Mouse (Mus musculus): ENCODE data around the gene Abhd12. TPM values are rescaled to one million over a fixed set of nuclear protein-coding genes. Genes with fewer than 3 reads are reported as not detected.
A peak's percentile ranks its signal among the peaks of the same experiment; 100 is the strongest.
"Not testable (repeated sequence)": the region's sequence is repeated elsewhere in the genome, so short reads cannot be mapped to it uniquely, and the experiment has no call there.

Gene Abhd12
- polyA plus RNA-seq (2015; fragmentation: Nextera tagmentation; extraction: Ambion mirVana): 108 and 109 TPM in 2 replicates

- H3K36me3 ChIP-seq: peaks cover 8% of the 10 kb centered on the region
- H3K27ac ChIP-seq (replicated peaks): peak within 1 kb of the TSS; percentile 91
- H3K27me3 ChIP-seq: peaks cover 3% of the 10 kb centered on the region; the same call in 1 of the 2 replicates
- peaks cover 24% of the 10 kb centered on the region for H3K4me1 ChIP-seq (replicated peaks)
- peak within 1 kb of the TSS; percentile 85 for H3K4me3 ChIP-seq
- peak; percentile 99 for ATAC-seq (ENCODE audit: low read depth)
- H3K9ac ChIP-seq: peak within 1 kb of the TSS; percentile 94
- H3K4me2 ChIP-seq: peak within 1 kb of the TSS; percentile 90
- under 1% methylated on average over 70 of the region's 72 CpGs for WGBS
- no peaks in the 10 kb centered on the region for H3K9me3 ChIP-seq
Measured at GRCm38 (mm10) chr2:150904272-150904935, at the start of gene Abhd12. Gene Abhd12, minus strand, starts transcription at chr2:150904741.

- Histone ChIP-seq H3K27ac (replicated peaks) (no peak overlapping the region), H3K9ac (no peak overlapping the region), H3K27me3 (no peaks in the 10 kb centered on the region), H3K4me3 (no peak overlapping the region), H3K4me1 (replicated peaks) (no peaks in the 10 kb centered on the region), H3K4me2 (no peak overlapping the region), H3K9me3 (no peaks in the 10 kb centered on the region), H3K36me3 (peaks cover 62% of the 10 kb centered on the region)
- 94% methylated on average over 2 of the region's 2 CpGs for WGBS
- no peak for ATAC-seq (ENCODE audit: low read depth)
Measured at GRCm38 (mm10) chr2:150951201-150951600, 46.7 kb upstream of the Abhd12 start.

- Histone ChIP-seq H3K9me3 (no peaks in the 10 kb centered on the region), H3K4me2 (no peak overlapping the region), H3K27ac (replicated peaks) (no peak overlapping the region), H3K27me3 (no peaks in the 10 kb centered on the region), H3K4me3 (no peak overlapping the region), H3K4me1 (replicated peaks) (no peaks in the 10 kb centered on the region), H3K9ac (no peak overlapping the region), H3K36me3 (peaks cover 52% of the 10 kb centered on the region)
- 90% methylated on average over 6 of the region's 6 CpGs for WGBS
- no peak for ATAC-seq (ENCODE audit: low read depth)
Measured at GRCm38 (mm10) chr2:150950056-150950455, 45.5 kb upstream of the Abhd12 start.

DNA sequence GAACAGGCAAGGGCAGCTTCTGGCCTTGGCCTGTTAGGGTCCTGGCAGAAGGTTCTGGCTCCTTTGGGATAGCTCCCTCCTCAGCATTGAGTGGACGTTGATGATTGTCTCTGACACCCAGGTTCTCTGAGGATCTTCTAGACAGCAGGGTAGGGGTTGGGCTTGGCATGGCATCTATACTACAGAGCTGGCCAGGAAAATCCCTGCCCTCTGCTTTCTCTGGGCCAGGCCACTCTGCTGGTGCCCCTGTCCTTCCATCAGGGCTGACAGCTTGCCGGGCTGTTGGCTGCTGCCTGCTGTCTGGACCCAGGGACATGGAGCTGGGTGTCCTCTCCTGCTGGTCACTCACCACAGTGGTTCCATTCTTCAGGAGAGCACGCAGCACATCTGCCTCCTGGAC is 45.1 kb upstream of the Abhd12 start:
- Histone ChIP-seq H3K4me1 (replicated peaks) (no peaks in the 10 kb centered on the region), H3K4me3 (no peak overlapping the region), H3K27me3 (no peaks in the 10 kb centered on the region), H3K27ac (replicated peaks) (no peak overlapping the region), H3K4me2 (no peak overlapping the region), H3K9ac (no peak overlapping the region), H3K36me3 (peaks cover 48% of the 10 kb centered on the region), H3K9me3 (no peaks in the 10 kb centered on the region)
- 96% methylated on average over 3 of the region's 3 CpGs for WGBS
- no peak for ATAC-seq (ENCODE audit: low read depth)

GRCm38 (mm10) chr2:150948786-150949185 is 44.2 kb upstream of the Abhd12 start:
- H3K9ac ChIP-seq: no peak overlapping the region
- no peak for ATAC-seq (ENCODE audit: low read depth)
- no peaks in the 10 kb centered on the region for H3K27me3 ChIP-seq
- H3K27ac ChIP-seq (replicated peaks): no peak overlapping the region
- H3K4me3 ChIP-seq: no peak overlapping the region
- WGBS: 93% methylated on average over 5 of the region's 5 CpGs
- H3K4me1 ChIP-seq (replicated peaks): no peaks in the 10 kb centered on the region
- no peak overlapping the region for H3K4me2 ChIP-seq
- H3K36me3 ChIP-seq: peaks cover 46% of the 10 kb centered on the region
- H3K9me3 ChIP-seq: no peaks in the 10 kb centered on the region

DNA sequence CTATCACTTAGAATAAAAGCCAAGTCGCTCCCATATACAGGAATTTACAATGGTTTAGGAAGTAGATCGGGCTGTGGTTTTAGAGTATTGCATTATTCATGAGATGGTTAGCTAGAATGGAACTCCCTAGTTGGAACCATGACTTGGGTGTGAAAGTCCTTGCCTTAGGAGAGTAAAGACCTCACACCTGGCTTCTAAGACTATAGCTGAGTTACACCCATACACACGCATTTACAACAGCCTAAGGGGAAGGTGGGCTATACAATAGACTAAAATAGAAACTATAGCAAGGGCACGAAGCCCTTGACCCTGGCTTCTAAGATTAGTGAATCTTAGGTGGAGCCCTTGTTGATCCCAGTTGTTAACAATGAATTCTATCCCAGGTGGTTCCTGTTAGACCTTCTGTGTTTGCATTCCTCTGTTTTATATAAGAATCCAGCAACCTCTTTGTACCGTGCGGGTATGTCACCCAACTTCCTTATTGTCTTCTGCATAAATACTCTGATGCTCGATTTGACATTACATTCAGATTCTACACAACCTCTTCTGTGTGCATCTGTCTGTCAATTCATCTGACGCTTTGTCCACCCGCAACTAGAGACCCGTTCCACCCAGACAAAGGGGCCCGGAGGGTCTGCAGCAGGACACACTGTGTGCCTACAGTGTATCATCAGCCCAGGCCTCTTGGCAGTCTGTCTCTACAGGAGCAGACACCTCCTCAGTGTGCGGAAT is 43.5 kb upstream of the Abhd12 start:
- not testable (repeated sequence) for H3K9ac ChIP-seq; H3K4me1 ChIP-seq (replicated peaks); H3K9me3 ChIP-seq; H3K4me3 ChIP-seq; ATAC-seq (ENCODE audit: low read depth); H3K27me3 ChIP-seq; H3K27ac ChIP-seq (replicated peaks); H3K4me2 ChIP-seq
- H3K36me3 ChIP-seq: peaks cover 41% of the 10 kb centered on the region
- WGBS: 94% methylated on average over 12 of the region's 12 CpGs

DNA sequence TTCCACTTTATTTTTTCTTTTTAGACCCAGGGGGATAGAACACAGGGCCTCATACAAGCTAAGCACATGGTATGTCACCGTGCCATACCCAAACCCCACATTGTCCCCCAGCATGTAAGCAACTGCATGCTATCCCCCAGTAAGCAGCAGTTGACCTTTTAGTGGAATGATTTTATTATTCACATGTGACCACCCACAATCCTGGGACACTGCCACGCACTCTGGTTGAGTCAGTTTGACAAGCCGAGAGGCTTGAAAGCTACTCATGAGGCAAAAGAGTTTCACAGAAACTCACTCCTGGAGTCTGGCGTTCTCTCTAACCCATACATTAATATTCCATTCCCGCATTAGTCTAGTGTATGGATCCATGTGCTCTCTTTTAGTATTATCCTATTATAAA is 42.8 kb upstream of the Abhd12 start:
- H3K9ac ChIP-seq; H3K27ac ChIP-seq (replicated peaks); H3K9me3 ChIP-seq; H3K4me1 ChIP-seq (replicated peaks); H3K4me2 ChIP-seq; H3K4me3 ChIP-seq; H3K27me3 ChIP-seq; ATAC-seq (ENCODE audit: low read depth): not testable (repeated sequence)
- 92% methylated on average over 5 of the region's 5 CpGs for WGBS
- peaks cover 38% of the 10 kb centered on the region for H3K36me3 ChIP-seq

DNA sequence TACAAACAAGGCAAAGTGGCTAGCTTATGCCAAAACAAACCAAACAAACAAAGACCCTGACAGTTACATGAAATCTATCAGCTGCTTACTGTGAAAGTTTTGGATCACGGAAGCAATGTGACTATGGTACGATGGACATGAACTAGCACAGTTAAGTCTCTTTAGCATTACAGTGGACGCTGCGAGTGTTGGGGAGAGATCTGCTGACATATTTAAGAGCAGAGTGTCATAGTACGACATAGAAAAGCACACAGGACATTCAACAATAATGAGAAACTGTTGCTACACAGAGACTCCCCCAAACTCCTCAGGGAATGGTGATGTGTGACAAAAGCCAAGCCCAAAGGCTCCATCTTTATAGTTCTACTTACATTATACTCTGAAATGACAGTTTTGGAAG is 39.5 kb upstream of the Abhd12 start:
- H3K4me2 ChIP-seq: no peak overlapping the region
- no peak for ATAC-seq (ENCODE audit: low read depth)
- peaks cover 19% of the 10 kb centered on the region for H3K36me3 ChIP-seq
- H3K27ac ChIP-seq (replicated peaks): no peak overlapping the region
- H3K9ac ChIP-seq: no peak overlapping the region
- WGBS: 93% methylated on average over 5 of the region's 5 CpGs
- no peaks in the 10 kb centered on the region for H3K4me1 ChIP-seq (replicated peaks)
- H3K9me3 ChIP-seq: no peaks in the 10 kb centered on the region
- H3K4me3 ChIP-seq: no peak overlapping the region
- no peaks in the 10 kb centered on the region for H3K27me3 ChIP-seq

GRCm38 (mm10) chr2:150934659-150935058 is 30.1 kb upstream of the Abhd12 start:
- H3K4me1 ChIP-seq (replicated peaks): no peaks in the 10 kb centered on the region
- H3K4me2 ChIP-seq: no peak overlapping the region
- no peak for ATAC-seq (ENCODE audit: low read depth)
- H3K27me3 ChIP-seq: no peaks in the 10 kb centered on the region
- no peak overlapping the region for H3K4me3 ChIP-seq
- H3K36me3 ChIP-seq: peaks cover 51% of the 10 kb centered on the region
- H3K27ac ChIP-seq (replicated peaks): no peak overlapping the region
- 94% methylated on average over 4 of the region's 4 CpGs for WGBS
- no peaks in the 10 kb centered on the region for H3K9me3 ChIP-seq
- H3K9ac ChIP-seq: no peak overlapping the region

DNA sequence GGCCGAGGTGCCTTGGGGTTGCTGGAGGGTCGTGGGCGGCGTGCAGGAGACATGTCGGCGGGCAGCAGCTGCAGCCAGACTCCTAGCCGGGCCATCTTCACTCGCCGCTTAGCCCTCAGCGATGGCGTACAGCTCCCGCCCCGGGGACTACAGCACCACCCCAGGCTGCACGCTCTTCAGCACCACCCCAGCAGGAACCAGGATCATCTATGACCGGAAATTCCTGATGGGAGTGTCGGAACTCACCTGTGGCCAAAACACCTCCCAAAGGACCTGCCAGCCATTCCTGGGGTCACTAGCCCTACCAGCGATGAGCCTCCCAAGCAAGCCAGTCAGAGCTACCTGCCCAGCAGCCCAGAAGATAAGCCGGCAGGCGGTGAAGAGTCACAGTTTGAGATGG is 28.9 kb upstream of the Abhd12 start:
- Histone ChIP-seq H3K27me3 (no peaks in the 10 kb centered on the region), H3K4me1 (replicated peaks) (no peaks in the 10 kb centered on the region), H3K4me3 (no peak overlapping the region), H3K9ac (no peak overlapping the region), H3K27ac (replicated peaks) (no peak overlapping the region), H3K36me3 (peaks cover 49% of the 10 kb centered on the region), H3K4me2 (no peak overlapping the region), H3K9me3 (no peaks in the 10 kb centered on the region)
- WGBS: 87% methylated on average over 19 of the region's 19 CpGs
- no peak for ATAC-seq (ENCODE audit: low read depth)

- Histone ChIP-seq H3K9me3 (no peaks in the 10 kb centered on the region), H3K27me3 (no peaks in the 10 kb centered on the region), H3K4me2 (no peak overlapping the region), H3K4me3 (no peak overlapping the region), H3K27ac (replicated peaks) (no peak overlapping the region), H3K9ac (no peak overlapping the region), H3K36me3 (peaks cover 31% of the 10 kb centered on the region), H3K4me1 (replicated peaks) (no peaks in the 10 kb centered on the region)
- WGBS: 71% methylated on average over 3 of the region's 3 CpGs
- no peak for ATAC-seq (ENCODE audit: low read depth)
Measured at GRCm38 (mm10) chr2:150930806-150931205, 26.3 kb upstream of the Abhd12 start.

GRCm38 (mm10) chr2:150929156-150929555 is 24.6 kb upstream of the Abhd12 start:
- no peaks in the 10 kb centered on the region for H3K27me3 ChIP-seq
- 86% methylated on average over 6 of the region's 6 CpGs for WGBS
- H3K9ac ChIP-seq: no peak overlapping the region
- no peaks in the 10 kb centered on the region for H3K4me1 ChIP-seq (replicated peaks)
- H3K27ac ChIP-seq (replicated peaks): no peak overlapping the region
- no peak overlapping the region for H3K4me2 ChIP-seq
- peaks cover 17% of the 10 kb centered on the region for H3K36me3 ChIP-seq
- ATAC-seq (ENCODE audit: low read depth): no peak
- H3K4me3 ChIP-seq: no peak overlapping the region
- H3K9me3 ChIP-seq: no peaks in the 10 kb centered on the region

Data from neural tube, embryonic 13.5 days (tissue).